Mouse (Mus musculus) kidney, embryonic 15.5 days (tissue): Measurements from ENCODE around the gene Prrc2a. TPM values are rescaled to one million over a fixed set of nuclear protein-coding genes. Genes with fewer than 3 reads are reported as not detected.
"Not testable (repeated sequence)": the region's sequence is repeated elsewhere in the genome, so short reads cannot be mapped to it uniquely, and the experiment has no call there.

Source experiments
- ATAC-seq: fragments of 200-750 bp; cut with Nextera tagmentation; replicated peaks from 2 replicates; pipeline ENCODE4 v1.8.0; 2017; ENCODE audit warnings: moderate TSS enrichment; ENCODE audit not compliant: low FRiP score
- H3K27ac ChIP-seq: fragments of 300-500 bp; sonication (generic); 2 replicates; pipeline ENCODE4 v1.5.1; 2015; ENCODE audit warnings: mild to moderate bottlenecking, inconsistent platforms
- H3K27me3 ChIP-seq: fragments of 300-500 bp; sonication (generic); 2 replicates; pipeline ENCODE4 v1.6.1; 2015; ENCODE audit warnings: inconsistent platforms
- H3K36me3 ChIP-seq: fragments of 300-500 bp; sonication (generic); 2 replicates; pipeline ENCODE4 v1.6.1; 2015; ENCODE audit warnings: inconsistent platforms
- H3K4me1 ChIP-seq: fragments of 300-500 bp; sonication (generic); 2 replicates; pipeline ENCODE4 v1.6.1; 2015; ENCODE audit warnings: inconsistent platforms
- H3K4me2 ChIP-seq: fragments of 300-500 bp; sonication (generic); 2 replicates; pipeline ENCODE4 v1.6.1; 2015; ENCODE audit warnings: moderate library complexity, mild to moderate bottlenecking, inconsistent platforms
- H3K4me3 ChIP-seq: fragments of 300-500 bp; sonication (generic); replicated peaks from 2 replicates; pipeline ENCODE4 v1.5.1; 2015; ENCODE audit warnings: mild to moderate bottlenecking, inconsistent platforms
- H3K9ac ChIP-seq: fragments of 300-500 bp; sonication (generic); 2 replicates; pipeline ENCODE4 v1.6.1; 2015; ENCODE audit warnings: mild to moderate bottlenecking, inconsistent platforms
- H3K9me3 ChIP-seq: fragments of 300-500 bp; sonication (generic); replicated peaks from 2 replicates; pipeline ENCODE4 v1.6.1; 2016; ENCODE audit warnings: inconsistent platforms
- WGBS: fragments of 180-500 bp; shearing (Covaris S2); methylation state at CpG from one replicate; pipeline ENCODE4 v1.1.7; 2015; ENCODE audit warnings: mixed read lengths; 5-methylcytosine and 5-hydroxymethylcytosine counted together
- polyA plus RNA-seq: library from polyadenylated mRNA; unstranded; fragments of >200 nt; fragmentation: Nextera tagmentation; extraction: Ambion mirVana; gene quantifications from 2 replicates; pipeline ENCODE4 v1.2.1, GENCODE M21; 2015

Gene Prrc2a
- polyA plus RNA-seq, 1 experiment from 2014 or later = 209 TPM

DNA sequence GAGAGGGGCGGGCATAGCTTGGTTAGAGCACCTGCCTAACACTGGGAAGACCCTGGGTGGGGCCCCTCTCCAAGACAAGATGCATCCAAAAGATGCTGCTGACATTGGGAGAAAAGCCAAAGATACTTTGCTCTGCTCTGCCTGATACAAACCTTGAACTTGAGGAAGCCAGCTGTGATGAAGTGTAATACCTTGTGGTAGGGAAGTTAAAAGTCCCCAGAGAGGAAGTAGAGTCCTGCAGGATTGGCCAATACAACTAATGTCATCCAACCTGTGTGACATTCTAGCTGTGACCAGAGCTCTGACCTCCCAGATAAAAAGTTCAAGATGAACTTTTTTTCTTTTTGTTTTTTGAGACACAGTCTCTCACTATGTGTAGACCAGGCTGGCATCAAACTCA, 39.6 kb downstream of the Prrc2a start:
- Histone ChIP-seq H3K36me3 (peaks cover 40% of the 10 kb centered on the region), H3K4me3 (0 out of 2 replicates have a peak overlapping the region, but pooled peaks have one; percentile 75), H3K27ac (0 out of 2 replicates have a peak overlapping the region, but pooled peaks have one; percentile 93), H3K4me1 (peaks cover 53% of the 10 kb centered on the region), H3K27me3 (no peaks in the 10 kb centered on the region), H3K9ac (no peak overlapping the region), H3K9me3 (no peaks in the 10 kb centered on the region), H3K4me2 (peak overlapping the region; percentile 80; the same call in 1 of the 2 replicates)
- ATAC-seq = no peak
- 100% methylated on average over 1 of the region's 1 CpGs for WGBS

DNA sequence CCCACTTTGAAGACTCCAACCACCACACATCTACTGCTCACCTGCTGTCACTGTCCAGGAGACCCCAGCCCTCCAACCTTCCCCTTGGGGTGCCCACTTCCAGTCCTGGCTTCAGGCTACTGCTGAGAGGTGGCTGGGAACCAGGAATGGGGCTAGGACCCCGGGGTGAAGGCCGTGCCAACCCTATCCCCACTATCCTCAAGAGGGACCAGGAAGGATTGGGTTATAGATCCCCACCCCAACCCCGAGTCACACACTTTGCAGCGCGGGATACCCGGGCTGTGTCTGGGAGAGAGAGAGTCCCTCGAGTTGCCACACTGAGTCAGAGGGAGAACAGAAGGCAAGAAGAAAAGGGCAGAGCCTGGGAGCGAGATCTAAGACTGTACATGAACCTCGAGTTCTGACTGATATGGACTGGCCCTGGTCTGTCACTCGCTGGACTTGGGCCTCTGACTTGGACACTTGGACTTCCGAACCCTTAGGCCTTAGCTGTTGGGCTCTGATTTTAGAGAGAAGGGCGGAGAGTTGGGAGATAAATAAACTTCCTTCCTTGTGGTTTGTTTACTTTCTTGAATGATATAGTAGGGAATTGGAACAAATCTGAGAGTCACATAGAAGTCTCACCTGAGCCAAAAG, 40.3 kb downstream of the Prrc2a start:
- not testable (repeated sequence) for H3K27me3 ChIP-seq, H3K27ac ChIP-seq, H3K9ac ChIP-seq, H3K4me3 ChIP-seq, ATAC-seq, H3K9me3 ChIP-seq, H3K4me2 ChIP-seq
- peaks cover 39% of the 10 kb centered on the region for H3K36me3 ChIP-seq
- H3K4me1 ChIP-seq = peaks cover 60% of the 10 kb centered on the region
- 92% methylated on average over 12 of the region's 12 CpGs for WGBS

- 88% methylated on average over 9 of the region's 9 CpGs for WGBS
Measured at GRCm38 (mm10) chr17:35123287-35123686, 41.4 kb downstream of the Prrc2a start.

GRCm38 (mm10) chr17:35121871-35122303, 42.8 kb downstream of the Prrc2a start, which contains the start of gene Csnk2b:
Csnk2b (minus strand) TSS chr17:35122053.
- Histone ChIP-seq H3K27ac (peak within 1 kb of the TSS; percentile 94), H3K36me3 (peaks cover 51% of the 10 kb centered on the region), H3K9me3 (no peaks in the 10 kb centered on the region), H3K9ac (peak within 1 kb of the TSS; percentile 98), H3K27me3 (no peaks in the 10 kb centered on the region), H3K4me1 (peaks cover 41% of the 10 kb centered on the region), H3K4me3 (peak within 1 kb of the TSS; percentile 97), H3K4me2 (peak within 1 kb of the TSS; percentile 96)
- no peak; the same call in 1 of the 2 replicates for ATAC-seq
- WGBS = 0% methylated on average over 19 of the region's 19 CpGs

More at GRCm38 (mm10) chr17:35123287-35123686, 41.4 kb downstream of the Prrc2a start:
- H3K4me1 ChIP-seq = peaks cover 52% of the 10 kb centered on the region
- not testable (repeated sequence) for H3K4me3 ChIP-seq, ATAC-seq, H3K9me3 ChIP-seq, H3K27ac ChIP-seq, H3K4me2 ChIP-seq, H3K27me3 ChIP-seq, H3K9ac ChIP-seq
- H3K36me3 ChIP-seq = peaks cover 44% of the 10 kb centered on the region

DNA sequence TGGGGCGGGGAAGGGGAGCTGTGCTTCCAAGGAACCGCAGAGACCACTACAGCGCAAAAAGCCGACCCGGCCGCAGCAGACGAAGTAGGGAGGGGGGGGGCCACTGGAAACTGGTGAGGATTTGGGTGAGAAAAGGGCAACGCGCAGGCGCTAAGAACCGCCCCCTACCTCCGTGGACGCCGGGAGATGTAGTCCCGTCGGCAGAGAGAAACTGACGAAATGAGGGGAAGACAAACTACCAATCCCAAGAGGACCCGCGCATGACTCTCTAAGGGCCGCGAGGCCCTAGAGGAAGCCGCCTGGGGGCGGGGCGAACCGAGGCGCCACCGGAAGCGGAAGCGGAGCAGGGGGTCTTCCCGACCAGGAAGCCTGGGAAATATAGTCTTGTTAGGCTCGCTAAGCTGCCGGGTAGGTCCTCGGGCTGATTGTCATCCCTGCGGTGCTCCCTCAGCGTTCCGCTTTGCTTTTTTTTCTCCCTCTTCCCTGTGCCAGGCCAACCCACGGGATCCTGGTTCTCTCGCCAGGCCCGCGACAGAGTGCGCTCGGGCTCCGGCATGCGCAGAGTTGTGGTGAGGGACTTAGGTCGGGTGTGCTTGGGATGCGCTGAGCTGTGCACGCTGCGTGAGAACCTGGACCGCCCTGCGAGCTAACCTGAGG, 43.4 kb downstream of the Prrc2a start, which contains the start of gene Gpank1:
TSS of gene Gpank1 (plus strand) at position 313 of the 657 bp plus-strand sequence.
- peak within 1 kb of the TSS; percentile 98 for H3K9ac ChIP-seq
- no peaks in the 10 kb centered on the region for H3K9me3 ChIP-seq
- H3K4me1 ChIP-seq = peaks cover 35% of the 10 kb centered on the region
- peak within 1 kb of the TSS; percentile 94 for H3K27ac ChIP-seq
- ATAC-seq = peak; percentile 94
- H3K27me3 ChIP-seq = no peaks in the 10 kb centered on the region
- peaks cover 56% of the 10 kb centered on the region for H3K36me3 ChIP-seq
- peak within 1 kb of the TSS; percentile 96 for H3K4me2 ChIP-seq
- WGBS = under 1% methylated on average over 50 of the region's 50 CpGs
- H3K4me3 ChIP-seq = peak within 1 kb of the TSS; percentile 97

GRCm38 (mm10) chr17:35120745-35121142, 44.0 kb downstream of the Prrc2a start:
- H3K36me3 ChIP-seq = peaks cover 61% of the 10 kb centered on the region
- peak overlapping the region; percentile 85 for H3K27ac ChIP-seq
- H3K4me2 ChIP-seq = peak overlapping the region; percentile 96
- H3K4me3 ChIP-seq = peak overlapping the region; percentile 97
- H3K9me3 ChIP-seq = no peaks in the 10 kb centered on the region
- peak; percentile 27 for ATAC-seq
- under 1% methylated on average over 33 of the region's 33 CpGs for WGBS
- H3K27me3 ChIP-seq = no peaks in the 10 kb centered on the region
- peaks cover 30% of the 10 kb centered on the region for H3K4me1 ChIP-seq
- peak overlapping the region; percentile 98 for H3K9ac ChIP-seq

- Histone ChIP-seq H3K4me2 (no peak within 1 kb of the TSS), H3K4me1 (peaks cover 9% of the 10 kb centered on the region), H3K27me3 (no peaks in the 10 kb centered on the region), H3K9ac (no peak within 1 kb of the TSS), H3K27ac (no peak within 1 kb of the TSS), H3K9me3 (no peaks in the 10 kb centered on the region), H3K4me3 (no peak within 1 kb of the TSS), H3K36me3 (peaks cover 57% of the 10 kb centered on the region)
- WGBS = 82% methylated on average over 8 of the region's 8 CpGs
- ATAC-seq = no peak
Measured at GRCm38 (mm10) chr17:35115046-35116019, 49.4 kb downstream of the Prrc2a start, which contains the start of gene Ly6g5b. Ly6g5b (minus strand) TSS chr17:35115428.

- 76% methylated on average over 9 of the region's 9 CpGs for WGBS
- ATAC-seq = no peak
- H3K9me3 ChIP-seq = no peaks in the 10 kb centered on the region
- no peak overlapping the region for H3K27ac ChIP-seq
- H3K36me3 ChIP-seq = peaks cover 26% of the 10 kb centered on the region
- H3K4me1 ChIP-seq = no peaks in the 10 kb centered on the region
- no peak overlapping the region for H3K9ac ChIP-seq
- no peak overlapping the region for H3K4me3 ChIP-seq
- H3K27me3 ChIP-seq = no peaks in the 10 kb centered on the region
- no peak overlapping the region for H3K4me2 ChIP-seq
Measured at GRCm38 (mm10) chr17:35111774-35112173, 52.9 kb downstream of the Prrc2a start.

DNA sequence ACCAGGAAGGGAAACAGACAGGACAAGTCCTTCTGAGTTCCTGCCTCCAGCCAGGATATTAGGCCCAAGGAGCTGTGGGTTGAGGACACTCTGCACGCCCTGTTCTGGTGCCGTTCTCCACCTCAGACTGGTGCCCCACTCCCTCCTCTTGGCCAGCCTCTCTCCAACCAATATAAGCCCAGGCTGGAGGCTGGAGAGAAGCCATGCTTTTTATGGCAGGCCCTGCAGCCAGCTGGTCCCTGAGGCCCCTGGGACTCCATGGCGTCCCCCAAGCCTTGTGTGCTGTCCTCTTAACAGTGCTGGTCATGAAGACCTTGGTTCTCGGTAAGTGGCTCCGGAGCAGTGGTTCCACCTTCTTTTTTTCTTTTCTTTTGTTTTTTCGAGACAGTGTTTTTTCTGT, 56.6 kb downstream of the Prrc2a start, which contains the start of gene Ly6g5c:
TSS of gene Ly6g5c (plus strand) at position 183 of the 400 bp plus-strand sequence.
- Histone ChIP-seq H3K27me3 (no peaks in the 10 kb centered on the region), H3K27ac (no peak within 1 kb of the TSS), H3K9me3 (no peaks in the 10 kb centered on the region), H3K4me1 (peaks cover 19% of the 10 kb centered on the region), H3K36me3 (peaks cover 7% of the 10 kb centered on the region), H3K9ac (no peak within 1 kb of the TSS), H3K4me3 (no peak within 1 kb of the TSS), H3K4me2 (no peak within 1 kb of the TSS)
- ATAC-seq = no peak
- 86% methylated on average over 6 of the region's 6 CpGs for WGBS

GRCm38 (mm10) chr17:35106522-35106921, 58.2 kb downstream of the Prrc2a start:
- Histone ChIP-seq H3K27ac (peak overlapping the region; percentile 41), H3K27me3 (no peaks in the 10 kb centered on the region), H3K4me2 (no peak overlapping the region; the same call in 1 of the 2 replicates), H3K4me3 (no peak overlapping the region), H3K9me3 (no peaks in the 10 kb centered on the region), H3K36me3 (peaks cover 23% of the 10 kb centered on the region), H3K9ac (no peak overlapping the region; the same call in 1 of the 2 replicates), H3K4me1 (peaks cover 34% of the 10 kb centered on the region)
- ATAC-seq = no peak
- WGBS = 73% methylated on average over 3 of the region's 3 CpGs

DNA sequence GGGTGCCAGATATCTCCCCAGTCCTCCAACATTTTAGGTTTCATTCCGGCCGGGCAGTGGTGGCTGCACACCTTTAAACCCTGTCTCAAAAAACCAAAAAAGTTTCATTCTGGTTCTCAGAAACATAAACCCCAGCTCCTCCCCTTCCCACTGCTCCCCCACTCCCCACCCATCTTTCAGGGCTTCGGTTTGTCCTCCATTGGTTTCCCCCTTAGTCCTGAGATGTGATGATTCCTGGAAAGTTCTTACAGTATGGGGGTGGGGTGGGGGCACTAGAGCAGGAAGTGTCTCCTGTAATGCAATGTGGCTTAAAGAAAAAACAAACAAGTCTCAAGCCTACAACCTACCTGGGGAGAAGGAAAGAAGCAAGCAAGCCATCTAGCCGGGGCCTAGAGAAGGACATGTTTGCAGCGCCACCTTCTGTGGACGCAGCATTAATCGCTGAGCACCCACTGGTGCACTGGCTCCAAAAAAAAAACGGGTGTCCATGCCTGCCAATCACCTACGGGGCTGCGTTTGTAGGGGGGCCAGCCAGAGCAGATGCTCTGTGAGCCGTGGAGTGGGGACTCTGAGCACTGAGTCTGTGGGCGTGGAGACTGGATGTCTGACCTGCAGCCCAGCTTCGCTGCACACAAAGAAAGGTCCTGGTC, 58.8 kb downstream of the Prrc2a start:
- H3K4me1 ChIP-seq = peaks cover 40% of the 10 kb centered on the region
- ATAC-seq = no peak
- 0 out of 2 replicates have a peak overlapping the region, but pooled peaks have one; percentile 13 for H3K4me3 ChIP-seq
- peak overlapping the region; percentile 33; the same call in 1 of the 2 replicates for H3K9ac ChIP-seq
- peak overlapping the region; percentile 41 for H3K27ac ChIP-seq
- no peaks in the 10 kb centered on the region for H3K27me3 ChIP-seq
- 24% methylated on average over 13 of the region's 13 CpGs for WGBS
- peaks cover 29% of the 10 kb centered on the region for H3K36me3 ChIP-seq
- peak overlapping the region; percentile 50 for H3K4me2 ChIP-seq
- H3K9me3 ChIP-seq = no peaks in the 10 kb centered on the region
